Mouse (Mus musculus) layer of hippocampus, postnatal 25 days (tissue): ENCODE measurements around the gene Ercc6. TPM values are rescaled to one million over a fixed set of nuclear protein-coding genes. Genes with fewer than 3 reads are reported as not detected.

Experiments used
- DNase-seq, 2 experiments: peaks; one replicate each; pipeline ENCODE4 v3.0.0; 2022; ENCODE audit warnings: mixed read lengths in 2 of 2, low spot score in 1 of 2; ENCODE audit errors: extremely low spot score in 1 of 2
- total RNA-seq, 2 experiments: library from RNA; stranded (reverse); gene quantifications; 2 replicates each; pipeline ENCODE4 v1.2.3; 2021

Ercc6 gene
- total RNA-seq, 2 experiments from 2014 or later, result 16.8 to 22.3 TPM

DNA sequence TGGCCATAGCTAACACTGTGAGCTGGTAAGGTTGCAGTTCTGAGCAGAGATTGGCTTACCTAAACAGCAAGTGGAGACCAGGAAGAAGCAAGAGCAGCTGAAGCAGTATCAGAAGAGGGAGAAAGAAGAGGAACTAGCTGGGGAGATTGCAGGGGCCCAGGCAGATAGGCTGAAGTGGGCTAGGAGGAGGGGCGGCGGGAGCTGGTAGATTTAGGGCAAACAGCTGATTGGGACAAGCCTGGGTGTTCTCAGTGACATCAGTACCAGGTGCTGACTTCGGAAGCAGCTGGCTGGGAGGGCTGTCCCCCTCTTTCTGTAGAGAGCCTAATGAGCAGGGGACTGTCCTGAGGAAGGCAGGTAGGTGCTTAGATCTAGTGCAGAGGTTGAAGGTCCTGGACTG, 48.1 kb downstream of the Ercc6 start:
- no peak for DNase-seq

DNA sequence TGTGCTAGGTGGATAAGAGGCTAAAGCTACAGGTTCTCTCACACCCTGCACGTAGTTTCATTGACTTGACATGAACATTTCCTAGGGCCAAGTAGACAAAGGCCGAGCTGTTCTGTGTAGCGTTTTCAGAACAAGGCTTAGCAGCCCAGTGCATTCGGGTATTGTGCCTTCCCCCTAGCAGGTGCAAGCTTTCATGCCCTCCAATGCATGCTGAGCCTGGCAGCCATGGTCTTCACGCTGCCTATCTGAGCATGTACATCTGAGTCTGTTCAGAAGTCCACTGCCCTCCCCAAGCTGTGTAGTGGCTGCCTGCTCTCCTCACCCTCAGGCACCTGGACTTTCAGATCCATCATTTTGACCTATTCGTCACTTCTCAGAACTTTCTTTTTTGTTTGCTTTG, 50.3 kb downstream of the Ercc6 start:
- DNase-seq, result no peak

DNA sequence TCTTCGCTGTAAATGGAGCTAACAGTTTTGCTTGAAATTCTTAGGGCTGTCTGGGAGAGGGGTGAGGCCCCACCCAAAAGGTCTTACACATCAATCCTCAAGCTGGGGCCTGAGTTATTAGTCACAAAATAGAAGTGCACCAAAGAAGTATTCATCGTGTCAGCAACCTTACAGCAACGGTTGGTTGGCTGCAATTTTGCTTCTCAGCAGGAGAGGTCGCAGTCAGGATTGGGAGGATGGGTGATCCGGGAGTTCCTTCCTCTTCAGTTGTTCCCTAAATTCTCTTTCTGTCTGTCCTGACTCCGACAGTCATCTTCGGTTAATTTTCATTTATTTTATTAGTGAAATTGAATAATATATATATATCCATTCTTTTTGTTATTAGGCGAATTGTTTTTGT, 59.2 kb downstream of the Ercc6 start:
- no peak for DNase-seq

DNA sequence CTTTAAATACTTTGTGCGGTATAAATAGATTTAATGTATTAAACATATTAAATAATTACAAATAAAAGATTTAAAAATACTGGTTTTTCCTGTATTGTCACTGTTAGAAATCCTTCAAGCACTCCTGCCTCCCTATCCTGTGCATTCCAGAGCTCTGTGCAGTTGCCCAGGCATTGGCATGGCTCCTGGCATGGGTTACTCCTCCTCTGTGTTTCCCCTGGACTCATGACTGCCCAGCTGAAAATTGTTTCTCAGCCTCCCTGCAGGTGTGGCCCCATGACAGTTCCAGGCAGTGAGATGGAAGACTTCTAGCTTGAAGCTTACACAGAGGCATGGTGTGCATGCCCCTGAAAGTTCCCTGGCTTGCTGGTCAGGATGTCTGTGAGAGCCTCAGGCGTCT, 65.1 kb downstream of the Ercc6 start:
- DNase-seq, result no peak

DNA sequence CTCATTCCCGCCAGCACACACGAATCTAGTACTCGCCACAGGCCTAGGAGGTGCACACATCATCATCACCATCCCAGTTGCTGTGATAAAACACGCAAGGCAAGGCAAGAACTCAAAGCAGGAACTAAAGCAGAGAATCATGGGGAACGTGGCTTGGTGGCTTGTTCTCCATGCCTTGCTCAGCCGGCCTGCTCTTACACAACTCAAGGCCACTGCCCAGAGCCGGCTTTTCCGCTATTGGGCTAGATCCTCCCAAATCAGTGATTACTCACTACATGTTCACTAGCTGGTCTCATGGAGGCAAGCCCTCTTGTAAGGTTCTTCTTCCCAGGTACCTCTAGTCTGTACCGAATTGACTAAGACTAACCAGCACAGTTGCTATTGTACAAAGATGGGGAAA, 70.4 kb downstream of the Ercc6 start:
- no peak for DNase-seq

DNA sequence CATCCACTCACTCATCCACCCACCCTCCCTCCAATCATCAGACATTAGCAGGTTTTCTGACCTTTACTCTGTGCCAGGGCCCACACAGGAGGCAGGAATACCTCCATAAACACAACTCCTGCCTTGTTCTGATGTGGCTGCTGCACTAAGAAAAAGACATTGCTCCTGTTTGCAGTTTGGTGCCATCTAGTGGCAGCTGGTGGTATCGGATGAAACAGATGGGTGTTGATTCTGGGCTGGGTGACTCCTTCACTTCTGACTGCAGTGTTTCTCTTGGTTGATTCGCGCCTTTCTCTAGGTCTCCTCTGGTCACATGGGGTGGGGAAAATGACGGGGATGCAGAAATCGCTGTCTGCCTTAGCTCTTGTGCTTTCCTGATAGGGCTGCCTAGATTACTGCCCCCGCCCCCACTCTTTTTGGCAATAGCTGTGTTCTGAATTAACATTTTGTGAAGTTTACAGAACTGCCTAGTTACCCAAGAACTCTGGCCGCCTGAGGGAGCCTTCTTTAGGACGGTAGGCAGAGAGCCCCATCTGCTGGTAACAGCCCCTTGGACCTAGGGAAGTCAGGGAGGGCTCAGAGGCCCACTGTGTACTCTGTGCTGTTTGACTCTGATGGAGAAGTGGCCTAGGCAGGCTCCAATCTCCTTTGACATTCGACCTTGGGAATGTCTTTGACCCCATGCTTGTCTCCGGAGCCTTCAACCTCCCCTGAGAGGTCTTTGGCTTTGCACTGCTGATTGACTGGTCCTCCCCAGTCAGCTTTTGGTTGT, 73.9 kb downstream of the Ercc6 start:
- DNase-seq, result peak; percentile 69 to 88

DNA sequence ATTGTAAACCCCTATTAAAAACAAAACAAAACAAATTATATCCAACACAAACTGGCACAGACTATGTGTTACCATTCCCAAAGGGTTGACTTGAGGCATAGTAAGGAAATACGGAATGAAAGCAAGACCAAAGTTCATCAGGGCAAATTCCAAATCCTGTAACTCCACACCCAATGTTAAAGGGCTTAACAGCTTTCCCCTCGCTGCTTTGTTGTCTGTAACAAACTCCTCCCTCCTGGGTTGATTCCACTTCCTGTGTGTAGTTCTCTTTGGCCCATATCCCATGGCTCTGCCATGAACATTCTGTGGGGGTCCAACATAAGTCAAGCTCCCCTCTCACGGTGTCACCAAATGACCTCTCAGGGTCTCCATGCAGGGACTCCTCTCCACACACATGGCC, 77.1 kb downstream of the Ercc6 start:
- no peak for DNase-seq

DNA sequence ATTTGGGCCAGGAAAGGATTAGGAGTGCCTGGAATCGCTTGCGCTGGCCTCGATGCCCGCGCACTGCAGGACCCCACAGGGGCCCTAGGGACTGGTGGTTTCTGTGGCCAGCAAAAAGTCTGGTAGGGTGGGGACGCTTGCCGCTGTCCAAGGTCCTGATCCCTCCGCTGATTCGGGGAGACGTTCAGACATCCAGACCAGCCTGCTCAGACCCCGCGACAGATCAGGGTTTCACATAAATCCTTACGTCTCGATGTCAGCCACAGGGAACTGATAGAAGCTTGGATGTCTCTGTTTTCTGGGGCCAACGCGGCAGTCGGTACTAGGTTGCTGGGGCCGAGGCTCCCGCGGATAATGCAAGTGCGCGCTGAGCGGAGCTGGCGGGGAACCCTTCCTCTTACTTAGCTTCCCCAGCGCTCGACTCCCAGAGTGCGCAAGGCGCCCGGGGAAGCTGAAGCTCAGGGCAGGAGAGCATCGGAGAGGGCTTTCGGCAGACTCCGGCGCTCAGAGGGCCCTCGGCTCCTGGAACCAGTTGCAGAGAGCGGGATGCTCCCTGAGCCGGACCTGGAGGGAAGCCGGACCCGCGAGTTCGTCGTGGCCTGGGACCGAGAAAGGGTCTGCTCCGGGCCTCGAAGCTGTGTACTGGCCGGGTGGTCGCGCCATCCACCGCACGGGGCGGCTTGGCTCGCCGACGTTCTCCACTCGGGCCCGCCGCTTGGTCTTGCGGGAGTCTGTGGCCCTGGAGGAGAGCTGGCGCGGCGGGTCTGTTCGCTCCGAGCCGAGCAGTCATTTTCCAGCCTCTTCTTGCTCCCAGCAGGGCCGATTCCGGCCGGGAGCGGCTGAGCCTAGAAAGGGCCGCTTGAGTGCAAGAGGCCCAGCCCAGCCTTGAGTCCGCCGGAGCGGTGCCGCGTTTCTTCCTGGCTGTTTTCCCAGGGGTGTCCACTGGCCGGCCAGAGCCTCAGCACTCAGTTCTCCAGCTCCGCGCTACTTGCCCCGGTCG, 84.2 kb downstream of the Ercc6 start:
- DNase-seq, result peak; percentile 43 to 67

DNA sequence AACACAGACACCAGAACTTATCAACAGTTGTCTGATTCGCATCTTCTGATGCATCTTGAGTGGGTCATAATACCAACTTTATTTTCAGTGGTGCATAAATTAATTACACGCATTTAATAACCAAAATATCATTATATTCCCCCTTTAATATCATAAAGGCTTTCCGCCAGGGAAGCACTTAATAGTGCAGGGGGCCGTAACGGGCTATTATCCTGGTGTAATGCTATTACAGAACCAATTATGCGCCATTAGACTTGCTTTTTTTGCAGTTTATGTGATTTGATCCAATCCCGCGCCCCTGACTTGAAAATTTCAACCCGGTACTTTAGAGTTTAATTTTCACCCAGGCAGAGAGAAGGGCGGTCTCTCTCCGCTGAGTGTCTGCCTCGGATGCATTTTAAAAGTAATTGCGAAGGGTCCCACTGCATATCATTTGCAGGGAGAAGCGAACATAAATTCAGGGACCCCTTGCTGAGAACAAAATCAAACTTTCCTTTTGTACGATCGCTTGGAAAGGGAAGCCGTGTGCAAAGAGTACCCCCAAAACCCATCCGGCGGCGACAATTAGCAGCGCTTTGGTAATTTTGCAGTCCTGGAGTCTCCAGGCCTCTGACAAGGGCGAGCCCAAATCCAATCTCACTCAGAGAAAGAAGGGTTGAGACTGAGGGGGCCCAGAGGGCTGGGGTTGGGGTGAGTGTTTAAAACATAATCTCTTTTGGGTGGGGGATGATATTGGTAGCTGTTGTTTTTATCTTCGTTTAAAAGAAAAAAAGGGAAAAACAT, 85.3 kb downstream of the Ercc6 start:
- DNase-seq, result no peak

DNA sequence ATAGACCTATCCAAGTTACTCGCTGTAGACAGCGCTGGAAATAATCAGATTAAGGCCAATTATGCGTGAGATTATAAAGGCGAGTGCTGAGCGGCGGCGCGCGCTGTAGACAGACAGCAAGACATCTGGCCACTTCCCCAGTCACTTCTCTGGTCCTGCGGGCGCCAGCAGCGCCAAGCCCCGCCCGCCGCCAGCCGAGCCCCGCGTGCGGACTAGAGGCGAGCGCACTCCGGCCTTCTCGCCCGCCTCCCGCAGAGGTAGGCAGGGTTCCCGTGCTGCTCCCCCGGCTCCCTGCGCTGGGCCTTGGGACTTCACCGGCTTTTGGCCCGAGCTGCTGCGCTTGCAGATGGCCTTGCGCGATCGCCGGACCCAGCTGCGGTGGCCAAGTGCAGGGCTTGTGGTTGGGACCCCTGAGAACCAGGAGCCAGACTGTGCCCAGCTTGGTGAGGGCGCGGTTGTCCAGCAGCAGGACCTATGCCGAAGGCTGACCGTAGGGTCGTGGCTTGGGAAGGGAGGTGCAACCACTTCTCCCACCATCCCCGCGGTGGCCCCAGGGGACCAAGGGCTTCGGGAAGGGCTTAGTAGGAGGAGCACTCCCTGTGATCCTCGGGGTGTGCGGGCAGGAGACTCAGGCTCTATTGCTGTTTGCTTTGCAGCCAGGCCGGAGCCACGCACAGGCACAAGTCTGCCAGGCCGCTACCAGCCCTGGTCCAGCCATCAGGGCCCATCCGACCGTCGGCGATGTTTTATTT, 86.1 kb downstream of the Ercc6 start, which contains the start of gene Prrxl1:
Prrxl1 (plus strand) TSS at position 118 of the 752 bp plus-strand sequence.
- DNase-seq, result no peak

DNA sequence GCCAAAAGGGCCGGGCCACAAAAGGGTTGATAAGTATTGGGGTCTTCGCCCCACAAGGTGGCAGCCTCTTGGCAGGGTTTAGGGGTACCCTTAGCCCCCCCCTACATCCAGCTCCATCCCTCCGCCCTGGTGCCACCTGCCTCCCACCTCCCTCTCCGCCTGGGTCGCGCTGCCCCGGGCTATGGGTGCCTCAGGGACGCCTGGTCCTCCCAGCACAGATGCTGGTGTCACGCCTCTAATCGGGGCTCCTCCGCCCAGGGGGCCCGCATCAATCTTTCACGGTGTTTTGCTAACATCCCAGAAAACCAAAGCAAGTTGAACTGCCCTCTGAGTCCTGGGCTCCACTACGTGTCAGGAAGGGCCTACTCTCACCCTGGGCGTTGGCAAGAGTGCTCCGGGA, 86.8 kb downstream of the Ercc6 start:
- DNase-seq, result no peak

DNA sequence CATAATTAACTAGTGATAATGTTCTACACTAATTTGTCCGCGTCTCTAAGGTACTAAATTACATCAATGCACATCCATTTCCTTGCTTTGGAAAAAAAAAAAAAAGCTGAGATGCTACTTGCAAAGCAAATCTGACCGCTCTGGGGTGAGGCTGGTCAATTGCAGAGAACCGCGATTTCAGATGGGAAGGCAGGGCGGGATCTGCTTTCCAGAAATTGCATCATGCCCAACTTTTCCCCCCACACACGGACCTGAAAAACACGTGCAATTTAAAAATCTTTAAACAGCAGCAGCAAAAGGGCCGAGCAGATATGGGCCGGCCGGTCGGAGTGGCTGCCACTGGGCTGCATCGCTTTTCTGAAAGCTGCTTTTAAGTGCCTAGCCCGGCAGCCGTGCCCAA, 92.2 kb downstream of the Ercc6 start:
- no peak for DNase-seq

DNA sequence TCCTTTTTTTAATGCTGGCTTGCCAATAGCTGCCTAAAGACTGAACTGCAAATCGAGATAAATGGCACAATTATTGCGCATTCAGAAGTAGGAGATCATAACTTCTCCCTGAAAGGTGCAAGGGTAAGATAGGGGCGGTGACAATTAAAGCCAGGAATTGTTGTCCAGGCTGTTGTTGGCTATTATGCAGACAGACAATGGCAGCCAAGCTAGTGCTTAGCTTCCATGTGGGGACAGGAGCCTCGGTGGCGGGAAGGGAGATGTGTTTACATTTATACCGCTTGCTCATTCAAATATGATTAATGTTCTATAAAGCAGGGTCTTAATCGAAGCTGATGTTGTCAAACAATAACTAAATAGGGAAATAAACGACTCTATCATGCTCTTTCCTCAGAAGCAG, 93.0 kb downstream of the Ercc6 start:
- no peak for DNase-seq

DNA sequence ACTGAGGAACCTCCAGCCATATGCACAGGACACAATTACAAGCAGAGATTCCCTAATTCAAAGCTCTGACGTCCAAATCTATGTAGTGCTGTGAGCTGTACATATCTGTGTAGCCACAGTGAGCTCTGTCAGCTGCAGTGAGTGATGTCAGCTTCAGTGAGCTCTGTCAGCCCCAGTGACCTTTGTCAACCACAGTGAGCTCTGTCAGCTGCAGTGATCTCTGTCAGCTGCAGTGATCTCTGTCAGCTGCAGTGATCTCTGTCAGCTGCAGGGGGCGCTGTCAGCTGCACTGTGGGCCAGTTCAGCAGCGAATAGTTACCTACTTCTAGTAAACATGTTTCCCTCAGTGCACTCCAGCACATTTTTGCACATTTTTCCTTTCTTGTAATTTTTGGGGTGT, 96.1 kb downstream of the Ercc6 start:
- peak; percentile 31 to 55 for DNase-seq

DNA sequence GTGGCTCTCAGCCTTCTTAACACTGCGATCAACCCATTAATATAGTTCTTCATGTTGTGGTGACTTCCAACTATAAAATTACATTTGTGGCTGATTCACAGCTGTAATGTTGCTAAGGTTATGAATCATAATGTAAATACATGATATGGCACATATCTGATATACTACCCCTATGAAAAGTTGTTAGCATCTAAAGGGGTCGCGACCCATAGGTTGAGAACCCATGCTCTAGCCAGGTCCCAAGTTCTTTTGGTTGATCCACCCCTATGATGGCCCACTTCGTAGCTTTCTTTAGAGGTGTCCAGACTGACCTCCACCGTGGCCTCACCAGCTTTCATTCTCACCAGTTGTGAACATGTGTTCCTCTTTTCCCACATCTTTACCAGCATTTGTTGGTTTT, 103.9 kb downstream of the Ercc6 start:
- no peak for DNase-seq

DNA sequence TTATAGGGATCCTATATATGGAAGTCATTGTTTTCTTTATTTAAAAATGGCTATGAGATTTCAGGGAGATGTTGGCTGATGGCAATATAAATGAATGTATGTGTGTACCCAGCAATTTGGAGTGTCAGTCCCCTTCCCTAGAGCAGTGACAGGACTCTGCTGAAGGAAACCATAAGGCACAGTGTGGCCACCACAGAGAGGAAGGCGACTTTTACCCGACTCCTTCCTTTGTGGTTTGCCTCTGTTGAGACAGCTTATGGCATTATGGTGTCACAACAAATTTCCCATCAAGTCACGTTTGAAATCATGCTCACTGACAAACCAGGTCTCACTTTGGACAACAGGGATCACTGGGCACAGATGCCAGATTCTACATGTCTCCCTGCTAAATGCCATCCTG, 110.9 kb downstream of the Ercc6 start:
- DNase-seq, result no peak

DNA sequence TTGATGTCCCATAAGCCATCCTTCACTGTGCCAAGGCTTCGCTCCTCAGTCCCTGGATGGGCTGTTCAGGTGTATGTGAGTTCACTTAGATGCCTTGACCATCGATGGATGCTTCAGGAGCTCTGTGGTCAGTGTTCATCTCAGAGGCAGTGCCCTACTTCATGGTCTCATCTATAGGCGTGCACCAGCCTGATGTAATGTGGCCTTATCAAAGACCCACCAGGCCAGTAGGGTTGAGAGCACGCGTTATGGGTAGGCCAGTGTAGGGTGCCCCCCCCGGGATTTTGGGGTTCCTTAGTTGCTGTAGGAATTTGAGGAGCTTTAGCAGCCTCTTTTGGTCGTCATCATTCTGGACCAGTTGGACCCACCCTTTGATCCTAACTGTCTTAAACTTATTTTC, 111.5 kb downstream of the Ercc6 start:
- DNase-seq, result no peak

DNA sequence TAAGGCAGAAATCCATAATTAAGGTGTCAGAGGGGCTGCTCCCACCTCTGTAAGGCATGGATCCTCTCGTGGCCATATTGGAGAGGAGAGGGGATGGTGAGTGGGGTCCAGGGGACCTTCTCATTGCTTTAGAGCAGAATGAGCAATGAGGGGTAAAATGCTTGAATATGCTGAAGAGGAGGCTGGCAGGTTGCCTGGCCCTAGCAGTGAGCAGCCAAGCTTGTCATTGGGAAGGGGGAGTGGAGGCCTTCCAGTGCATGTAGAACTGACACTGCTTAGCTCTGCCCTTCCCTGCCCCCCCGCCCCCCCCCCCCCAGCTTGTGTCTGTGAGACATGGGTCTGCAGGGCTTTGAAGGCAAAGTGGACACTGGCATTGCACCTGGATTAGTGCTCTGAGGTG, 114.0 kb downstream of the Ercc6 start:
- peak in 1 of 2 experiments; percentile 24 for DNase-seq

DNA sequence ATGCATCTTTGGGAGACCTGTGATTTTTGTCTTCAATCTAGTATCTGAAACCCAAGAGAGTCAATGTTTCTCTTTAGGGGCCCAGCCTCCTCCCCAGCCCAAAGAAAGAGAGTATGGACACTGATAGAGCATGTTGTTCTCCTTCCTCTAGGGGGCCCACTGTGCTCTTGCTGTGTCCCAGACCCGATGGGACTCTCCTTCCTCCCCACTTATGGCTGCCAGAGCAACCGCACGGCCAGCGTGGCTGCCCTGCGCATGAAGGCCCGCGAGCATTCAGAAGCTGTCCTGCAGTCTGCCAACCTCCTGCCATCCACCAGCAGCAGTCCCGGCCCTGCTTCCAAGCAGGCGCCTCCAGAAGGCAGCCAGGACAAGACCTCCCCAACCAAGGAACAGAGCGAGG, 115.3 kb downstream of the Ercc6 start:
- DNase-seq, result no peak
